Mouse (Mus musculus): ENCODE data around the gene Kif1b. TPM values are rescaled to one million over a fixed set of nuclear protein-coding genes. Genes with fewer than 3 reads are reported as not detected.

The Kif1b gene
- polyA plus RNA-seq, 1 experiment = 61.6 TPM

- DNase-seq (ENCODE audit: low read depth) = peak; percentile 90
Measured at GRCm38 (mm10) chr4:149170394-149170931, 137.0 kb downstream of the Kif1b start.

- peak; percentile 80 for DNase-seq (ENCODE audit: low read depth)
Measured at GRCm38 (mm10) chr4:149169926-149170325, 137.6 kb downstream of the Kif1b start.

- no peak for DNase-seq (ENCODE audit: low read depth)
Measured at GRCm38 (mm10) chr4:149168016-149168415, 139.5 kb downstream of the Kif1b start.

GRCm38 (mm10) chr4:149166957-149167611 is 140.4 kb downstream of the Kif1b start:
- no peak for DNase-seq (ENCODE audit: low read depth)

- DNase-seq (ENCODE audit: low read depth) = no peak
Measured at GRCm38 (mm10) chr4:149166215-149166946, 141.1 kb downstream of the Kif1b start, which contains the start of gene Pgd. Gene Pgd (minus strand): TSS chr4:149166771.

GRCm38 (mm10) chr4:149164150-149164549 is 143.3 kb downstream of the Kif1b start:
- no peak for DNase-seq (ENCODE audit: low read depth)

- no peak for DNase-seq (ENCODE audit: low read depth)
Measured at GRCm38 (mm10) chr4:149163196-149163595, 144.3 kb downstream of the Kif1b start.

- no peak for DNase-seq (ENCODE audit: low read depth)
Measured at GRCm38 (mm10) chr4:149161166-149161565, 146.3 kb downstream of the Kif1b start.

- DNase-seq (ENCODE audit: low read depth) = no peak
Measured at GRCm38 (mm10) chr4:149159891-149160290, 147.6 kb downstream of the Kif1b start.

- DNase-seq (ENCODE audit: low read depth) = no peak
Measured at GRCm38 (mm10) chr4:149159203-149159602, 148.3 kb downstream of the Kif1b start.

- no peak for DNase-seq (ENCODE audit: low read depth)
Measured at GRCm38 (mm10) chr4:149157415-149157973, 150.0 kb downstream of the Kif1b start.

GRCm38 (mm10) chr4:149155711-149156110 is 151.8 kb downstream of the Kif1b start:
- peak; percentile 82 for DNase-seq (ENCODE audit: low read depth)

- no peak for DNase-seq (ENCODE audit: low read depth)
Measured at GRCm38 (mm10) chr4:149154859-149155258, 152.6 kb downstream of the Kif1b start.

- no peak for DNase-seq (ENCODE audit: low read depth)
Measured at GRCm38 (mm10) chr4:149150721-149151120, 156.8 kb downstream of the Kif1b start.

- DNase-seq (ENCODE audit: low read depth) = no peak
Measured at GRCm38 (mm10) chr4:149150256-149150655, 157.2 kb downstream of the Kif1b start.

- no peak for DNase-seq (ENCODE audit: low read depth)
Measured at GRCm38 (mm10) chr4:149149611-149150010, 157.9 kb downstream of the Kif1b start.

- no peak for DNase-seq (ENCODE audit: low read depth)
Measured at GRCm38 (mm10) chr4:149149196-149149595, 158.3 kb downstream of the Kif1b start.

- DNase-seq (ENCODE audit: low read depth) = no peak
Measured at GRCm38 (mm10) chr4:149148084-149148483, 159.4 kb downstream of the Kif1b start.

- DNase-seq (ENCODE audit: low read depth) = no peak
Measured at GRCm38 (mm10) chr4:149147528-149147927, 160.0 kb downstream of the Kif1b start.

GRCm38 (mm10) chr4:149145151-149145550 is 162.3 kb downstream of the Kif1b start:
- DNase-seq (ENCODE audit: low read depth) = no peak

GRCm38 (mm10) chr4:149144459-149144858 is 163.0 kb downstream of the Kif1b start:
- DNase-seq (ENCODE audit: low read depth) = no peak

- DNase-seq (ENCODE audit: low read depth) = no peak
Measured at GRCm38 (mm10) chr4:149143594-149143993, 163.9 kb downstream of the Kif1b start.

- DNase-seq (ENCODE audit: low read depth) = no peak
Measured at GRCm38 (mm10) chr4:149138515-149138914, 169.0 kb downstream of the Kif1b start.
